ENCODE assay signal across 26 mouse cellular contexts in the genomic region with DNA sequence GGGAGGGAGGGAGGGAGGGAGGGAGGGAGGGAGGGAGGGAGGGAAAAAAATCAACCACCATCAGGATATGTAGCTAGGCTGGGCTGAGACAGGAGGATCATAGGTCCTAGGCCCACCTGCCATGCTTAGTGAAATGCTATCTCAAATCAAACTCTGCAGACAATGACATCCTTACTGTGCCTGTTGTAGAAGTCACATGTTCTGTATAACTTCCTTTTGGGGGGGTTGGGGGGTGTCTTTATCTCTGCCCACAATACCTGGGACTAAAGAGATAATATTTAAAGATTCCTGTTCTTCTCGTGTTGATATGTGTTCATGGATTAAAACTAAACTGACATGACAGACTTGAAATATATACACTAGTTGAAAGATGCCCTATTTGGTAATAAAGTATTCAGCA. TPM values are rescaled to one million over a fixed set of nuclear protein-coding genes. Genes with fewer than 3 reads are reported as not detected.
DNase-seq lines count a peak whose midpoint lies in the region; ATAC-seq and TF ChIP-seq lines count a peak whose summit lies in the region.
"Had no signal": no experiment of that assay in that cellular context is flagged by ENCODE, and none has a peak within 500 bp of the region (broad histone marks: within the 10 kb centered on the region; RNA-seq: fewer than 3 reads in every experiment).

No protein-coding gene starts in this region.

- TF ChIP-seq EP300 in liver, postnatal 0 days (IDR thresholded peaks at IDR 0.05; ENCODE audit: low read depth), result no peak
- no peak for TF ChIP-seq EP300 in heart, adult 2 months (IDR thresholded peaks at IDR 0.05; ENCODE audit: insufficient read depth, low read depth, low read length)

- H3K9ac ChIP-seq in liver, embryonic 12.5 days, result no peak overlapping the region
- no peak overlapping the region for H3K9ac ChIP-seq in liver, postnatal 0 days (replicated peaks)
- no peak overlapping the region for H3K9ac ChIP-seq in liver, embryonic 13.5 days
- H3K9ac ChIP-seq in heart, adult 2 months (ENCODE audit: low read depth, low read length), result no peak overlapping the region
- H3K9ac ChIP-seq: forebrain, embryonic 13.5 days; heart, embryonic 13.5 days; hindbrain, embryonic 14.5 days had no signal

- no peak for TF ChIP-seq POLR2A in heart, adult 2 months (IDR thresholded peaks at IDR 0.05; ENCODE audit: insufficient read depth, low read depth, low read length)

- H3K79me2 ChIP-seq in heart, adult 2 months (replicated peaks; ENCODE audit: control insufficient read depth, insufficient read depth, low read length), result peaks cover 4% of the 10 kb centered on the region

- intact Hi-C loops in heart, adult 2 months (cut with DNase I), result no loop called here

- DNase-seq in heart, adult 11 months, result peak; percentile 10
- no peak for DNase-seq in heart, adult 18-20 months
- DNase-seq in liver, postnatal 0 days, result no peak
- no peak for DNase-seq in liver, embryonic 13.5 days
- DNase-seq in heart, adult 2 months, result no peak
- DNase-seq in ovary, postnatal 14 days (ENCODE audit: low spot score), result no peak
- no peak for DNase-seq in adrenal gland, adult 18-20 months (ENCODE audit: low spot score in 2 of 2)
- DNase-seq: adrenal gland, postnatal 10 days; adrenal gland, postnatal 36 days; B cell, adult 2 months; cerebellum, adult 11-12 months; cerebellum, adult 9-10 months; cerebellum, postnatal 14 days; gastrocnemius, postnatal 10 days; gastrocnemius, postnatal 36 days; heart, postnatal 14 days; heart, postnatal 4 days had no signal

- no peak overlapping the region for H3K4me3 ChIP-seq in liver, embryonic 12.5 days
- H3K4me3 ChIP-seq in liver, postnatal 0 days (ENCODE audit: low read depth, low read length), result no peak overlapping the region
- H3K4me3 ChIP-seq in liver, embryonic 13.5 days (replicated peaks), result no peak overlapping the region
- no peak overlapping the region for H3K4me3 ChIP-seq in heart, adult 2 months
- H3K4me3 ChIP-seq: forebrain, embryonic 10.5 days; forebrain, embryonic 13.5 days; heart, embryonic 10.5 days; heart, embryonic 13.5 days had no signal

- H3K4me2 ChIP-seq in liver, embryonic 12.5 days, result no peak overlapping the region
- no peak overlapping the region for H3K4me2 ChIP-seq in liver, postnatal 0 days (ENCODE audit: low read depth, low read length)
- no peak overlapping the region for H3K4me2 ChIP-seq in liver, embryonic 13.5 days
- H3K4me2 ChIP-seq: forebrain, embryonic 13.5 days; heart, embryonic 13.5 days; hindbrain, embryonic 14.5 days had no signal

- H3K27me3 ChIP-seq in liver, embryonic 12.5 days (replicated peaks), result no peaks in the 10 kb centered on the region
- H3K27me3 ChIP-seq in liver, postnatal 0 days (ENCODE audit: insufficient read depth, low read length), result no peaks in the 10 kb centered on the region
- no peaks in the 10 kb centered on the region for H3K27me3 ChIP-seq in liver, embryonic 13.5 days
- H3K27me3 ChIP-seq in heart, adult 2 months (ENCODE audit: control insufficient read depth, insufficient read depth, low read length), result no peaks in the 10 kb centered on the region
- H3K27me3 ChIP-seq: CH12.LX; forebrain, embryonic 13.5 days; heart, embryonic 13.5 days had no signal

- no peak overlapping the region for H3K27ac ChIP-seq in liver, embryonic 12.5 days
- H3K27ac ChIP-seq in liver, postnatal 0 days (ENCODE audit: low read depth), result no peak overlapping the region
- no peak overlapping the region for H3K27ac ChIP-seq in liver, embryonic 13.5 days
- no peak overlapping the region for H3K27ac ChIP-seq in heart, adult 2 months
- H3K27ac ChIP-seq: forebrain, embryonic 10.5 days; forebrain, embryonic 13.5 days; heart, embryonic 10.5 days; heart, embryonic 13.5 days; hindbrain, embryonic 14.5 days had no signal

- no peaks in the 10 kb centered on the region for H3K36me3 ChIP-seq in liver, embryonic 12.5 days
- H3K36me3 ChIP-seq in liver, postnatal 0 days (replicated peaks; ENCODE audit: insufficient read depth, low read length), result no peaks in the 10 kb centered on the region
- no peaks in the 10 kb centered on the region for H3K36me3 ChIP-seq in liver, embryonic 13.5 days
- peaks cover 3% of the 10 kb centered on the region for H3K36me3 ChIP-seq in heart, adult 2 months (ENCODE audit: control insufficient read depth, insufficient read depth, low read length)
- H3K36me3 ChIP-seq: forebrain, embryonic 10.5 days; heart, embryonic 10.5 days; heart, embryonic 13.5 days had no signal

- peak; percentile 65 for ATAC-seq in liver, embryonic 12.5 days
- ATAC-seq in liver, postnatal 0 days, result no peak
- ATAC-seq in liver, embryonic 13.5 days (ENCODE audit: low read depth), result peak; percentile 58
- ATAC-seq: activated CD4-positive, CD25-positive, alpha-beta regulatory T cell, adult 4 months; forebrain, embryonic 13.5 days; forebrain, embryonic 16.5 days had no signal

- H3K4me1 ChIP-seq in liver, embryonic 12.5 days, result peaks cover 61% of the 10 kb centered on the region
- H3K4me1 ChIP-seq in liver, postnatal 0 days (ENCODE audit: insufficient read depth), result peaks cover 18% of the 10 kb centered on the region
- peaks cover 50% of the 10 kb centered on the region for H3K4me1 ChIP-seq in liver, embryonic 13.5 days (replicated peaks)
- peaks cover 11% of the 10 kb centered on the region for H3K4me1 ChIP-seq in heart, adult 2 months (ENCODE audit: control insufficient read depth, insufficient read depth, low read length)

- H3K9me3 ChIP-seq in liver, embryonic 12.5 days (replicated peaks), result no peaks in the 10 kb centered on the region
- no peaks in the 10 kb centered on the region for H3K9me3 ChIP-seq in liver, postnatal 0 days (ENCODE audit: low read length)
- H3K9me3 ChIP-seq in liver, embryonic 13.5 days (replicated peaks), result no peaks in the 10 kb centered on the region
- H3K9me3 ChIP-seq: forebrain, embryonic 10.5 days; forebrain, embryonic 13.5 days; heart, embryonic 10.5 days; heart, embryonic 13.5 days had no signal

- TF ChIP-seq CTCF in liver, postnatal 0 days (IDR thresholded peaks at IDR 0.05; ENCODE audit: low read depth), result no peak
- TF ChIP-seq CTCF in heart, adult 2 months (IDR thresholded peaks at IDR 0.05), result no peak

- WGBS in liver, embryonic 12.5 days (ENCODE audit: insufficient replicate concordance), result 4% methylated on average over 1 of the region's 1 CpGs
- 38% methylated on average over 1 of the region's 1 CpGs for WGBS in liver, postnatal 0 days (ENCODE audit: insufficient replicate concordance)
- WGBS in liver, embryonic 13.5 days (ENCODE audit: insufficient replicate concordance), result 7% methylated on average over 1 of the region's 1 CpGs
- 34% methylated on average over 1 of the region's 1 CpGs for WGBS in heart, adult 2 months

RNA-seq across cellular contexts. Expression of a gene that starts 35.5 kb away (rescaled TPM):
- 10 to 100 TPM; 61.2 to 61.4 TPM for total RNA-seq in heart, adult 18-20 months (2021)
- polyA plus RNA-seq in liver, embryonic 12.5 days (2016; fragmentation: Nextera tagmentation; extraction: Ambion mirVana), result 46.9 and 48.9 TPM in 2 replicates
- 33.3 and 37.0 TPM in 2 replicates for polyA plus RNA-seq in liver, postnatal 0 days (2015; fragmentation: Nextera tagmentation; extraction: Ambion mirVana)
- polyA plus RNA-seq in liver, embryonic 13.5 days (2015; fragmentation: Nextera tagmentation; extraction: Ambion mirVana), result 38.1 and 43.9 TPM in 2 replicates
- 10 to 100 TPM; 64.6 to 74.4 TPM for total RNA-seq in heart, adult 2 months (2021)
- 15.1 and 28.2 TPM in 2 replicates for polyA plus RNA-seq in heart, adult 2 months (2012; rRNA removed)
- 10 to 100 TPM; 45.8 to 51.5 TPM for total RNA-seq in adrenal gland, adult 18-20 months (2021)
